Mouse (Mus musculus): Measurements from ENCODE around the gene Tas2r118.

GRCm38 (mm10) chr6:24018320-24018719 is 48.5 kb upstream of the Tas2r118 start:
- TF ChIP-seq POLR2A (IDR thresholded peaks at IDR 0.05; ENCODE audit: borderline replicate concordance, insufficient read depth, low read length): no peak
- no peak for TF ChIP-seq CTCF (IDR thresholded peaks at IDR 0.05; ENCODE audit: borderline replicate concordance, insufficient read depth, low read depth, low read length)

All from cerebellum, adult 2 months (tissue).